Mouse (Mus musculus): Measurements from ENCODE around the gene Cdh13.

- TF ChIP-seq MYOD1 (IDR thresholded peaks at IDR 0.05; ENCODE audit: control insufficient read depth in 1 of 3, insufficient read length in 2 of 3, low read depth in 2 of 3) = no peak
- TF ChIP-seq POLR2A (IDR thresholded peaks at IDR 0.05; ENCODE audit: insufficient read length, low read depth) = no peak
- TF ChIP-seq MAX (IDR thresholded peaks at IDR 0.05; ENCODE audit: low read depth) = no peak
- TF ChIP-seq TCF12 (IDR thresholded peaks at IDR 0.05; ENCODE audit: insufficient read depth, poor library complexity, severe bottlenecking) = no peak
- no peak for TF ChIP-seq USF1 (IDR thresholded peaks at IDR 0.05; ENCODE audit: low read depth)
- TF ChIP-seq POLR2AphosphoS2 (IDR thresholded peaks at IDR 0.05; ENCODE audit: insufficient read length, low read depth) = no peak
- TF ChIP-seq E2F4 (IDR thresholded peaks at IDR 0.05; ENCODE audit: insufficient read depth) = no peak
- no peak for TF ChIP-seq REST (IDR thresholded peaks at IDR 0.05; ENCODE audit: insufficient read depth, insufficient read length)
- TF ChIP-seq MYOG (IDR thresholded peaks at IDR 0.05; ENCODE audit: control insufficient read depth in 1 of 3, insufficient read depth in 1 of 3, insufficient read length in 2 of 3, low read depth in 2 of 3) = no peak
- TF ChIP-seq SRF (IDR thresholded peaks at IDR 0.05; ENCODE audit: control insufficient read depth, insufficient read length, low read depth) = no peak
Measured at GRCm38 (mm10) chr8:118443361-118443760, 159.8 kb downstream of the Cdh13 start.

All from myocyte (in vitro differentiated cells).